Mouse (Mus musculus) liver, embryonic 14.5 days (tissue): Measurements from ENCODE around the gene Zdhhc17.

Experiments
- CTCF ChIP-seq: IDR thresholded peaks from 2 replicates; pipeline ENCODE4 v1.5.1; 2016; ENCODE audit warnings: antibody characterized with exemption, low read depth, control low read depth
- EP300 ChIP-seq: IDR thresholded peaks from 2 replicates; pipeline ENCODE4 v1.6.1; 2016; ENCODE audit warnings: antibody characterized with exemption, low read depth

DNA sequence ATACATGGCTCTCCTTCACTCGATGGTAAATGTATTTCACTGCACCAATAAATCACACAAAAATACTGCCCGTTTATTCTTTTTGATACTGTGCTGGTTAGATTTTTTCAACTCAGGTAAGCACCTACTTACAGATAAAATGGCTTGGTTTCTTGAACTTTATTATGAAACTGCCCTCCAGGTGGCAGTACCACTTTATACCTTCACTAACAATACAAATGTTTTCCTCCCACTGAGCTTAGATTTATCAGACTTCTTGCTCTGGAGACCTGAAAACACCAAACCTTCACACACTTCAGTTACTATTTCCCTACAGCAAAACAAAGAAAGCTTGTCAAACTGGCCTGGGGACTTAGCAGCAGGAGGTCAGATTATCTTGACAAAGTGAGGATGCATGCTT lies 20.2 kb downstream of the Zdhhc17 start:
- TF ChIP-seq CTCF: peak; percentile 17; the same call in 1 of the 2 replicates
- no peak for TF ChIP-seq EP300
